Mouse (Mus musculus): ENCODE results near the gene Arl11.
"Not testable (repeated sequence)": the region's sequence is repeated elsewhere in the genome, so short reads cannot be mapped to it uniquely, and the experiment has no call there.

Gene Arl11

DNA sequence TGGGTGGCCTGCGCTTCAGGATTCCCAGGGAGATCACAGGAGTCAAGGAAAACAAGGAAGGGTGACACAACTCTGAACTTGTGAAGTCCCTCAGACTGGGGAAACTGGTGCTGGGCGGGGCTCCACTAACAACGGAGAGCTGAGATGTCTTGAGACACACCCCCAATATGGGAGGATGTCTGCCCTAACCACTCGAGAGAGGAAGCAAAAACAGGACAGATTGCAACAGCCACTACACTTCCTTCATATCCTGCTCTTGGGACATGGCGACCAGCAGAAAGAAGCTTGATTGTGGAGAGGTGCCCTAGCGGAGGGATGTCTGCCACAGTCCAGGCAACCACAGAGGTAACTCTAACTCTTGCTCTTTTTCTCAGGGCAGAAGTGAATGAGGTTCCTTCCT, at the start of gene Arl11:
Gene Arl11 (plus strand): TSS at position 161 of the 400 bp plus-strand sequence.
- no peak for DNase-seq

GRCm38 (mm10) chr14:61267908-61268475, 41.6 kb upstream of the Arl11 start:
- no peak for DNase-seq

DNA sequence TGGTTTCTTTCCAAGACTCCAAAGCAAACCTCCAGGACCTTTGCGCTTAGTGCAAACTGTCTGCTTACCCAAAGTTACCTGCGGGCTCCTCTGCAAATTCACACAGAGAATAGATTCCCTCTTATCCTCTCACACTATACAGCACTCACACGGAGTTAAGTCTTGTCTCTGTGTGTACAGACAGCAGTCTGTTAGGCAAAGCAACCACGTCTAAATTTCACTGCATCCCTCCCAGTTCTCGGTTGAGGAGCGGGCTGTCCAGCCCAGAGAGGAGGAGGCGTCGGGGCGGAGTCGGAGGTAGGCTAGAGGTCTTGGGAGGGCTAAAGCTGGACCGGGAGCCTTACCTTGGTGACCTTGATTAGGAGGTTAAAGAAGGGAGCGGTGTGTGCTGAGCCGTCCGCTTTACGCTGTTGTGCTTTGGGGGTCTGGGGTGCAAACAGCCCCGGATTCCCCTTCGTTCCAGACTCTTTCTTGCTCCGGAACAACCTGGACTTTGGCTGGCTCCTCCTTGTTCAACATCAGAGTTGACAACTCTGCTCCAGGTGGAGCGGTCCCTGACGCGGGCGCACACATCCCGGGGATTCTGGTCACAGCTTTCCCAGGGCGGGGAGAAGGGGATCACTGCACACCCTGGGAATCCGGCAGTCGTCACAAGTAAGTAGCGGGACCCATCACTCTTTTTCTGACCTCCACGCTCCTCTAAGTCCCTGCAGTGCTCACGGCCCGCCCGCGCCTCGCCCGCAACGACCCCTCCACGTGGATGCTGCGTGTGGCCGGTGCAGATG, 34.9 kb upstream of the Arl11 start:
- no peak for DNase-seq

GRCm38 (mm10) chr14:61277285-61277684, 32.3 kb upstream of the Arl11 start:
- peak; percentile 33 for DNase-seq

DNA sequence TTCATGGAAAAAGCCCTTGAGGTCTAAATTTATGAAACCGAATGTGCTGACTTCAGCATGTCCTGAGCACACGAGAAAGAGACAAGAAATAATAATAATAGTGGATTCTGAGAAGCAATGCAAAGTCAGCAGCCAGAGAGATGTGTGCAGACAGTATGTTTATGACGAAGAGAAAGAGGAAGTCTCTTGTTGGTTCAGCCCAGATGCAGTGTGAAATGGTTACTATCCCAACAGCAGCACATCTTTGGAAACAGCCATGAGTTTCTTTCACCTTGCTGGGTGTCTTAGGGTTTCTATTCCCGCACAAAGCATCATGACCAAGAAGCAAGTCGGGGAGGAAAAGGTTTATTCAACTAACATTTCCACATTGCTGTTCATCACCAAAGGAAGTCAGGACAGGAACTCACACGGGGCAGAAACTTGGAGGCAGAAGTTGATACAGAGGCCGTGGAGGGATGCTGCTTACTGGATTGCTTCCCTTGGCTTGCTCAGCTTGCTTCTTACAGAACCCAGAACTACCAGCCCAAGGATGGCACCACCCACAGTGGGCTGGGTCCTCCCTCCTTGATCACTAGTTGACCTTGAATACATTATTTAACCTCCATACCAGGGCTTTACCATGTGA, 30.8 kb upstream of the Arl11 start:
- no peak for DNase-seq

- no peak for DNase-seq
These were observed 20.8 kb upstream of the Arl11 start for GRCm38 (mm10) chr14:61288606-61289286.

DNA sequence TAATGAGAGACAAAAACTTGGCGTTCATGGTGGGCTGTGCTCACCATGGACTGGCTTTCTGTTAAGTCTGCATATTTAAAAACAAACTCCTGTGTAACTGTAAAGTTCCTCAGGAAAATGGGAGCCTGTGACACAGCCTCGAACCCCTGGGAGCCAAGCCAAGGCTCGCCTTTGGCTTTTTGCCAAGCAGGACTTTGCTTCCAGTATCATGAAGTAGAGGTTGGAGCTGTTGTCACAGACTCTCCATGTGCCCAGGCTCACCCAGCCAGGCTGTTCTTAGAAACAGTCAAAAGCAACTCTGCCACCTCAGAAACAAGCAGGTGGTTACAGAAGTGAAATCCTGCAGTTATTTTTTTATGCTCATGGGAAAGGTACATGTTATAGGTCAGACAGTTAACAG, 18.9 kb upstream of the Arl11 start:
- peak; percentile 49 for DNase-seq

DNA sequence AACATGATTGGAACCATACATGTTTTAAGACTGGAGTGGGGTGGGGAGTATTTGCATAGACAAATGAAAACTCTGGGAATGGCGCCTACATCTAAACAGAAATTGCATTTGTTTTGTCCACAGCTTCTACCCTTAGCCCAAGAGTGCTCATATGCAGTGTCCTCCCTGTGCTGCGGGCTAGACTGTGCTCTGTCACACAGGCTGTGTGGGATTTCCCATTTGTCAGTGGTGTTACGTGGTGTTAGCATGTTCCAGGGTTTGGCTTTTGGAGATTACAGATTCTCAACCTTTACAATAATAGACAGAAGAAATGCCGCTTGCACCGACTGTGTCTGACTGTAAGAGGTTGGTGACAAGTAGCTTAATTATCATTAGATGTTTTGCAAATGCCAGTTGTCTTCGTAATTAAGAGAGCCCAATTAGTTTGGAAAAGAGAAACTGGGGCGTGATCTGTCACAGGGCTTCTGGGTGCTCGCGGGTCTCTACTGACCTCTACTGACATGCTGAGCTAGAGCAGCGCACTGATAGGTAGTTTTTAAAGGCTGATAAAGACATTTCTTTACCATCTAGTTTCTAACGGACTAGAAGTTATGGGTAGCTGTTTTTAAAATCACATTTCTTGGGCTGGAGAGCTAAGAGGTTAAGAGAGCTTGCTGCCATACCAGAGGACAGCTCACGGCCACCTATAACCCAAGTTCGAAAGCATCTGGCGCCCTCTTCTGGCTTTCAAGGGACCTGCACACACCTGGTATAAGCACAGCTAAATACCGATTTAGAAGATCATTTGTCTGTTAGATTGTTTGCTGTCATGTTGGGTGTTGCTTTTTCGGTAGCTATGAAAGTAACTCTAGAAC, 15.4 kb upstream of the Arl11 start:
- DNase-seq: peak; percentile 66

GRCm38 (mm10) chr14:61294738-61295079, 14.8 kb upstream of the Arl11 start:
- peak; percentile 53 for DNase-seq

GRCm38 (mm10) chr14:61299810-61300209, 9.7 kb upstream of the Arl11 start:
- DNase-seq: no peak

DNA sequence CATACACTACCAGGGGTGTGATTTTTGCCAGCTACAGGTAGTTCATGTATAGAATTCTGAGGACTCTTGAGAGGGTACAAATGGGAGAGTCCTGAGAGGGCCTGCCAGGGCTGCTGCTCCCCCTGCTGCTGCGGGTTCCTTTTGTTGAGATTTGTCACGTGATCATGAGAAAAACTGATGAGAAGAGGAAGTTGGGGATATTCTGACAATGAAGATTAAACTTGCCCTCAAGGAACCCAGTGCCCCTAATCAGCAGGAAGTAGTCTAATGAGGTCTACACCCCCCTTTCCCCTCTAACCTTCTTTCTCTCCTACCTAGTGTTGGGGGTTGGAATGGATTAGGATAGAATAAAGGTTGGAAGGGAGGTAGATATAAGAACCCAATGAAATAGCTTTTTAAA, 8.2 kb upstream of the Arl11 start:
- no peak for DNase-seq

DNA sequence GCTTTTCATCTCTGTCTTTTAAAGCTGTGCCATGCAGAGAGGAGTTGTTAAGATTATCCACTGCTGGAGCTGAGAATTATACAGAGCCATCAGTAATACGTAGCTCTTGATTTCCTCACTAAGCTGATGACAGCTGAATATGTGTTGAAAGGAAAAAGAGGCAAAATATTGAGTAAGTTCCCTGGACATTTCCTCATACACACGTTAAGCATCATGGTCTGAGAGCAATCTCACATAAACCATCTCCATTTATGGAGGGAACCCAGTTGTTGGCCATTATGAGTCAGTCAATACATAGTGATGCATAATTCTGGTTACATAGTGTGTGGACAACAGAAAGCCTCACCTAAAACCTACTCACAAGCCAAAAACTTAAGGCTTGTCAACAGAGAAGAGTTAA, 7.1 kb upstream of the Arl11 start:
- DNase-seq: no peak

DNA sequence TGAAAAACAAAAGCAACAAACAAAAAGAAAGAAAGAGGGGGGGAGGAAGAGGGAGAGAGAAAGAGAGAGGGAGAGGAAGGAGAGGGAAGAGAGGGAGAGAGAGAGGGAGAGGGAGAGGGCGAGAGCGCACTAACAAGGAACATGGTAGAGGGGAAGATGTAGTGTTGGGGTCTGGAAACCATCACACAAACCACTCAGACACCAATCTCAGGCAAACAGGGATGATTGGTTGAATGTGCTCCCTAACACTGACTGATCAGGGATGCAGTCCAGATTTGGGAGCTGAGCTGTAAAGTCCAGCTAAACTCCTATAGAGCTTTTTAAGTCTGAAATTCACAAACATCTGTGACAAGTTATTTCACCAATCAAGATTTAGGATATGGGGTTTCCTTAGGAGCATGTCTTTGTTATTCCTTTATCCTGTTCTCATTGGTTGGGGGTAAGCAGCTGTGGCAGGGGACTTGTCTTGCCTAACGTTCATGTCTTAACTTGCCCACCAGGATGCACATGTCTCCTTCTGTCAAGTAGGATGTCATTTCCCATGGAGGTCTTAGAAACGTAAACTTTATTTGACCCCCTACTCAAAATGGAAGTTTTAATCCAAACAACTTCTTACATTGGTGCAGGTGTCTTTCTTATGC, 5.5 kb upstream of the Arl11 start:
- no peak for DNase-seq

DNA sequence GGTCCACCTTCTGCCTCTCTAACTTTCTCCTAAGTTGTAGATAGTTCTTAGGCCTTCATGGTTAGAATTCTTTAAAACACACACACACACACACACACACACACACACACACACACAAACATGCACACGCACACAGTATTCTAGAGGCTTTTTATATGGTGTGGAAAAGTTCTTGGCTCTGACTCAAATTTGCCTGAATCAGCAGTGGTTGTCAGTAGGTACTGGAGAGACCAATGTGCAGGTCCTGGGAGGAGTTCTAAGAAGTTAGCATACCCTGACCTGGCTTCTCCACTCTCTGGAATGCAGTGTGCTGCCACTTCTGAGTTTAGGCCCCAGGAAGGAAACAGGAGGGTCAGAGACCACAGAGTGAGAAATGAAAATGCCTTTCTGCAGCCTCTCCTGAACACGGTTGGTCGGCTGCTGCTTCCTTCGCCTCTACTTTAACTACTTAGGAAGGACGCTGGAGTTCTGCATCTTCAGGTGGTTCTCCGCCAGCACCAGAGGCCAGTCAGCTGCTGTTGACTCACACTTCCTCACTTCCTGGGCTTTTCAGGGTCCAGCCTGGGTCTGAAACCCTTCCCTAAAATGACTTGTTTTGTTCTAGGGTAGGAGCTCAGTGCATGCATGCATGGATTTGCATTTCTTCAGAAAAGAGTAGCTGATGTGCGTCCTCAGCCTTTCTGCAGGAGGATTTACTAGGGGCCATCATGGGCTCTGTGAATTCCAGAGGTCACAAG, 651 bp downstream of the Arl11 start:
- DNase-seq: no peak

DNA sequence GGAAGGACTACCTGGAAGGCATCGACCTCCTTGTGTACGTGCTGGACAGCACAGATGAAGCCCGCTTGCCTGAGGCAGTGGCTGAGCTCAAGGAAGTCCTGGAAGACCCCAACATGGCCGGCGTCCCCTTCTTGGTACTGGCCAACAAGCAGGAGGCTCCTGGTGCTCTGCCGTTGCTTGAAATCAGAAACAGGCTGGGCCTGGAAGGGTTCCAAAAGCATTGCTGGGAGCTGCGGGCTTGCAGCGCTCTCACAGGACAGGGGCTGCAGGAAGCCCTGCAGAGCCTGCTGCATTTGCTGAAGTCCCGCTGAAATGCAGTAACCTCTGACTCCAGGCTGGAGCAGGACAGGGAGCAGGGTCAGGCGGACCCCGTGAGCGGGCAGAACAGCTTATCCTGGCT, 1.4 kb downstream of the Arl11 start:
- DNase-seq: peak; percentile 12

DNA sequence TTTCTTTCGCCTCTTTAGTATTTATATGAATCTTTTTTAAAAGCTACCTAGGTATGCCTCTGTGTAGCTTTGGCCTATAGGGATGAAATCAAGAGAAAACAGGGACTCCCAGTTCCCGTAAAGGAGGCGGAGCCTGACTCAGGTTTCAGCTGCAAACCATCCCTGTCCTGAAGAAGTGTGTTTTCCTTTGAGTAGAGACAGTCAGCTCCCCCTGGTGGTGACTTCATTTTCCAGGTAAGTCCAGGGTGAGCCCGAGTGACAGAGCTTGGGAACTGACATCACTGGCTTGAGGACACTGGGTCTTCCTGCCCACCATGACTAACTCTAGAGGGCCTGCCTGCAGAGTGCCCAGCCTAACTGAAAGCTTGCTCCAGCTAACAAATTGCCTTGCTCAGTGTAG, 7.3 kb downstream of the Arl11 start:
- peak; percentile 65 for DNase-seq

DNA sequence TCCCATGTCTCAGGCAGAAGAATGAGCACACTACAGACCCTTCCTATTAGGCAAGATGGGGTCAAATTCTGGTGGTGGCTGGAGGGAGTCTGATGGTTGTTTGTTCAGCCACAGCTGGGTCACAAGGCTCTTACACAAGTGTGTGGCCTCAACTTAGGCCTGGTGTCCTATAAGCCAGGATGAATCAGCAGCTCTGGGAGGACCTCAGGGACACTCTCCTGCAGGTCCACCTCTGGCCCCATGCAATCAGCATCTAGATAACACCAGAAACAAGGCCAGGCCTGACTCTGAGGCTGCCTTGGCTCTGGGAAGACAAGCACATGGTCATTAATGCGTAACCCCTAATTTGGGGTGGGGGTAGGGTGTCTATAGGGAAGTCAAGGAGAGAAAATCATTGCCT, 11.2 kb downstream of the Arl11 start:
- no peak for DNase-seq

DNA sequence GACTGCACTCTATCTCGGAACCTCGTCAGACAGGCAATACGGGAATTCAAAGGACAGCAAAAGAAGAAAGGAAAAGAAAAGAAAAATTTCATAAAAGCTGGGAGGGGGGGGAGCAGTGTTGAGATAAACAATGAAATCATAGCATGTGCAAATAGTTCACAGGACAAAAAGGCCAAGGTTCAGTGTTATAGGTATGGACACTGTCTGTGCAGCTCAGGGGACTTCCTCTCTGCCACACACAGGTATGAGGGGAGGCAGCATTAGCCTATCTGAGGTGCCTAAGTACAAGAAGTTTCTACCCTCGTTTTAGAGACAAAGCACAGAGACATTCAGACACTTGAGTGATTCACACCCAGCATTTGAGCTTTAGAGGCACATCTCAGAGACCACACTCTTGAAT, 11.6 kb downstream of the Arl11 start:
- no peak for DNase-seq

GRCm38 (mm10) chr14:61322740-61323139, 13.2 kb downstream of the Arl11 start:
- no peak for DNase-seq

GRCm38 (mm10) chr14:61327007-61327406, 17.5 kb downstream of the Arl11 start:
- not testable (repeated sequence) for DNase-seq

- DNase-seq: peak; percentile 73
These were observed 18.3 kb downstream of the Arl11 start for GRCm38 (mm10) chr14:61327618-61328450.
